Mouse (Mus musculus) midbrain, postnatal 0 days (tissue): ENCODE measurements around the gene Cdc5l. TPM values are rescaled to one million over a fixed set of nuclear protein-coding genes. Genes with fewer than 3 reads are reported as not detected.

ENCODE experiments used
- ATAC-seq: fragments of 200-750 bp; cut with Nextera tagmentation; 2 replicates; pipeline ENCODE4 v1.8.0; 2017; ENCODE audit warnings: moderate number of reproducible peaks, mild to moderate bottlenecking, moderate TSS enrichment, moderate library complexity; ENCODE audit not compliant: low FRiP score
- DNase-seq: peaks from one replicate; pipeline ENCODE4 v3.0.0-alpha.2; 2015; ENCODE audit warnings: low spot score
- H3K27ac ChIP-seq: fragments of 300-500 bp; sonication (generic); 2 replicates; pipeline ENCODE4 v1.5.1; 2014; ENCODE audit warnings: low read depth, mild to moderate bottlenecking, low read length, mixed read lengths
- H3K27me3 ChIP-seq: fragments of 300-500 bp; sonication (generic); 2 replicates; pipeline ENCODE4 v1.6.1; 2014; ENCODE audit warnings: low read length, control low read depth, mixed read lengths; ENCODE audit not compliant: insufficient read depth
- H3K36me3 ChIP-seq: fragments of 300-500 bp; sonication (generic); 2 replicates; pipeline ENCODE4 v1.6.1; 2014; ENCODE audit warnings: low read length, control low read depth, mixed read lengths; ENCODE audit not compliant: insufficient read depth
- H3K4me1 ChIP-seq: fragments of 300-500 bp; sonication (generic); 2 replicates; pipeline ENCODE4 v1.6.1; 2014; ENCODE audit warnings: mild to moderate bottlenecking, control low read depth, antibody characterized with exemption, low read length, mixed read lengths; ENCODE audit not compliant: insufficient read depth
- H3K4me2 ChIP-seq: fragments of 300-500 bp; sonication (generic); 2 replicates; pipeline ENCODE4 v1.6.1; 2014; ENCODE audit warnings: low read depth, mild to moderate bottlenecking, low read length, mixed read lengths; ENCODE audit not compliant: poor library complexity, severe bottlenecking
- H3K4me3 ChIP-seq: fragments of 300-500 bp; sonication (generic); 2 replicates; pipeline ENCODE4 v1.5.1; 2014; ENCODE audit warnings: low read depth, mild to moderate bottlenecking, low read length, moderate library complexity
- H3K9ac ChIP-seq: fragments of 300-500 bp; sonication (generic); replicated peaks from 2 replicates; pipeline ENCODE4 v1.6.1; 2014; ENCODE audit warnings: mild to moderate bottlenecking, low read length, moderate library complexity, mixed read lengths; ENCODE audit not compliant: poor library complexity, severe bottlenecking
- H3K9me3 ChIP-seq: fragments of 300-500 bp; sonication (generic); 2 replicates; pipeline ENCODE4 v1.6.1; 2016; ENCODE audit warnings: low read length, control low read depth
- CTCF ChIP-seq: IDR thresholded peaks from 2 replicates; pipeline ENCODE4 v1.5.1; 2016; ENCODE audit warnings: antibody characterized with exemption, mild to moderate bottlenecking
- WGBS: fragments of 180-500 bp; shearing (Covaris S2); extraction: QIAGEN DNeasy Blood & Tissue Kit; methylation state at CpG from one replicate; pipeline ENCODE4 v1.1.7; 2014; 5-methylcytosine and 5-hydroxymethylcytosine counted together
- polyA plus RNA-seq: library from polyadenylated mRNA; unstranded; fragments of >200 nt; fragmentation: Nextera tagmentation; extraction: Ambion mirVana; gene quantifications from 2 replicates; pipeline ENCODE4 v1.2.1, GENCODE M21; 2015
- total RNA-seq: library from RNA; depleted of rRNA; stranded (reverse); fragments of >200 nt; gene quantifications from 2 replicates; pipeline ENCODE4 v1.2.3, GENCODE M21; 2014

The Cdc5l gene
- total and polyA plus RNA-seq, 2 experiments from 2014 or later, result 36.7 to 57.9 TPM

GRCm38 (mm10) chr17:45473667-45474066 lies 40.1 kb upstream of the Cdc5l start:
- no peak for ATAC-seq
- DNase-seq, result no peak
- 81% methylated on average over 6 of the region's 6 CpGs for WGBS
- H3K4me3 ChIP-seq, result no peak overlapping the region
- H3K27me3 ChIP-seq, result no peaks in the 10 kb centered on the region
- H3K36me3 ChIP-seq, result no peaks in the 10 kb centered on the region
- no peaks in the 10 kb centered on the region for H3K4me1 ChIP-seq
- no peak for TF ChIP-seq CTCF
- H3K9ac ChIP-seq, result no peak overlapping the region
- H3K27ac ChIP-seq, result 0 out of 2 replicates have a peak overlapping the region, but pooled peaks have one; percentile 80
- no peak overlapping the region for H3K4me2 ChIP-seq
- H3K9me3 ChIP-seq, result no peaks in the 10 kb centered on the region

GRCm38 (mm10) chr17:45470726-45471125 lies 37.2 kb upstream of the Cdc5l start:
- Histone ChIP-seq H3K4me3 (no peak overlapping the region), H3K9ac (no peak overlapping the region), H3K27me3 (no peaks in the 10 kb centered on the region), H3K27ac (no peak overlapping the region), H3K4me2 (no peak overlapping the region), H3K9me3 (no peaks in the 10 kb centered on the region), H3K4me1 (no peaks in the 10 kb centered on the region), H3K36me3 (no peaks in the 10 kb centered on the region)
- ATAC-seq (no peak), DNase-seq (no peak)
- no peak for TF ChIP-seq CTCF
- 85% methylated on average over 7 of the region's 7 CpGs for WGBS

- no peak for ATAC-seq
- H3K4me3 ChIP-seq, result no peak overlapping the region
- no peak overlapping the region for H3K9ac ChIP-seq
- H3K27ac ChIP-seq, result no peak overlapping the region
- no peaks in the 10 kb centered on the region for H3K36me3 ChIP-seq
- H3K4me1 ChIP-seq, result no peaks in the 10 kb centered on the region
- TF ChIP-seq CTCF, result peak; percentile 16; the same call in 1 of the 2 replicates
- H3K4me2 ChIP-seq, result no peak overlapping the region
- 86% methylated on average over 5 of the region's 5 CpGs for WGBS
- H3K9me3 ChIP-seq, result no peaks in the 10 kb centered on the region
- DNase-seq, result no peak
- no peaks in the 10 kb centered on the region for H3K27me3 ChIP-seq
These were observed 34.8 kb upstream of the Cdc5l start for GRCm38 (mm10) chr17:45468302-45468701.

GRCm38 (mm10) chr17:45466701-45467100 lies 33.2 kb upstream of the Cdc5l start:
- Histone ChIP-seq H3K36me3 (no peaks in the 10 kb centered on the region), H3K9ac (no peak overlapping the region), H3K4me1 (no peaks in the 10 kb centered on the region), H3K27me3 (no peaks in the 10 kb centered on the region), H3K4me2 (no peak overlapping the region), H3K27ac (no peak overlapping the region), H3K4me3 (no peak overlapping the region), H3K9me3 (no peaks in the 10 kb centered on the region)
- peak; percentile 20; the same call in 1 of the 2 replicates for TF ChIP-seq CTCF
- WGBS, result 63% methylated on average over 2 of the region's 2 CpGs
- ATAC-seq (no peak), DNase-seq (no peak)

DNA sequence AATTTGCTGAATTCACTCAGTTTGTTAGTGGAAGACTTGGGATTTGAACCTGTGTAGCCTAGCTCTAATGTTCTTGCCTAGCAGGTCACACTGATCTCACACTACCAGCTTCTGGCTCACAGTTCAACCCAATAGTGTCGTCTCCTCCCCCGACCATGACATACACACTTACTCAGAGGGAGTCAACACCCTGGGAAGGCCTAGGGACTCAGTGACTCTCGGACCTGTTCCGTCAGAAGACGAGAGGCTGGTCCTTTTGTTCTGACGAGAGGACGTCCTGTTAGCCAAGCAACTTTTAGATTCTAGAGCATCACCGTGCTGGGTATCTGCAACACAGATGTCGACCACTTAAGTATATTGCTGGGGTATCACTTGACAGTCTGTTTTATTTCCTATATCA lies 30.7 kb upstream of the Cdc5l start:
- no peaks in the 10 kb centered on the region for H3K36me3 ChIP-seq
- no peaks in the 10 kb centered on the region for H3K9me3 ChIP-seq
- H3K4me1 ChIP-seq, result no peaks in the 10 kb centered on the region
- H3K27me3 ChIP-seq, result no peaks in the 10 kb centered on the region
- no peak overlapping the region for H3K4me3 ChIP-seq
- WGBS, result 89% methylated on average over 9 of the region's 9 CpGs
- no peak overlapping the region for H3K9ac ChIP-seq
- DNase-seq (no peak), ATAC-seq (no peak)
- H3K4me2 ChIP-seq, result no peak overlapping the region
- no peak overlapping the region for H3K27ac ChIP-seq
- TF ChIP-seq CTCF, result no peak

DNA sequence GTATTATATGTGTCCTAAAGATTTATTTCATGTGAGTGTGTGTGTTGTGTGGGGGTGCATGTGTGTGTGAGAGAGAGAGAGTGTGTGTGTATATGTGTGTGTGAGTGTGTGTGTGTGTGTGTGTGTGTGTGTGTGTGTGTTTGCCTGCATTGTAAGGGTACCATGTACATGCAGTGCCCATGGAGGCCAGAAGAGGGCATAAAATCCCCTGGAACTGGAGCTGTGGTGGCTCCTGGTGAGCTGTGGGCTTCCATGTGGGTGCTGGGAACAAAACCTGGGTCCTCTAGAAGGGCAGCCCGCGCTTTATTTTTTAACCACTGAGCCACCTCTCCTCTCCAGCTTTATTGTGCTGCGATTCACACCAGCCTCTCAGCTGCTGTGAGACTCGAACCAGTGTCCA lies 29.0 kb upstream of the Cdc5l start:
- H3K4me3 ChIP-seq, result no peak overlapping the region
- no peaks in the 10 kb centered on the region for H3K36me3 ChIP-seq
- 93% methylated on average over 4 of the region's 4 CpGs for WGBS
- H3K9ac ChIP-seq, result no peak overlapping the region
- H3K4me2 ChIP-seq, result no peak overlapping the region
- no peaks in the 10 kb centered on the region for H3K9me3 ChIP-seq
- ATAC-seq (no peak), DNase-seq (no peak)
- H3K27me3 ChIP-seq, result no peaks in the 10 kb centered on the region
- no peak overlapping the region for H3K27ac ChIP-seq
- no peaks in the 10 kb centered on the region for H3K4me1 ChIP-seq
- no peak; the same call in 1 of the 2 replicates for TF ChIP-seq CTCF
